Mouse (Mus musculus): Measurements from ENCODE around the gene Six6.

The Six6 gene

DNA sequence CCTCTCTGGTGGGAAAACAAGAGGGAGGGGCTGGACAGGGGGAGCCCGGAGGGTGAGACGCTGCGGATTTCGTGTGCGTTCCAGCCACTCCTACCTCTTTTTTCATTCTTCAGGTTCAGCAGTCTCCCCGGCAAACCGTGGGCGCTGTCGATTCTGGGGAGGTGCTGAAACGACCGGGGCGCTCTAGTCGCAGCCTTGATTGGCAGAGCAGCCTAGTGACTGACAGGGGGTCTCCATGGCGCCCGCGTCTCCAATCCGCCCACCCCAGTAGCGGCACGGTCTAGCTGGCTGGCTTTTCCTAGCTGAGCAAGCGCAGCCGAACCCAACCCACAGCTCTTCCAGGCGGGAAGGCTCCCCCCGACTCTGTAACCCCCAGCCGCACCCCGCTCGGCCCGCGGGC is at the start of gene Six6:
TSS of gene Six6 (plus strand) at position 277 of the 400 bp plus-strand sequence.
- DNase-seq (ENCODE audit: extremely low read depth, insufficient read length, low spot score): no peak

DNA sequence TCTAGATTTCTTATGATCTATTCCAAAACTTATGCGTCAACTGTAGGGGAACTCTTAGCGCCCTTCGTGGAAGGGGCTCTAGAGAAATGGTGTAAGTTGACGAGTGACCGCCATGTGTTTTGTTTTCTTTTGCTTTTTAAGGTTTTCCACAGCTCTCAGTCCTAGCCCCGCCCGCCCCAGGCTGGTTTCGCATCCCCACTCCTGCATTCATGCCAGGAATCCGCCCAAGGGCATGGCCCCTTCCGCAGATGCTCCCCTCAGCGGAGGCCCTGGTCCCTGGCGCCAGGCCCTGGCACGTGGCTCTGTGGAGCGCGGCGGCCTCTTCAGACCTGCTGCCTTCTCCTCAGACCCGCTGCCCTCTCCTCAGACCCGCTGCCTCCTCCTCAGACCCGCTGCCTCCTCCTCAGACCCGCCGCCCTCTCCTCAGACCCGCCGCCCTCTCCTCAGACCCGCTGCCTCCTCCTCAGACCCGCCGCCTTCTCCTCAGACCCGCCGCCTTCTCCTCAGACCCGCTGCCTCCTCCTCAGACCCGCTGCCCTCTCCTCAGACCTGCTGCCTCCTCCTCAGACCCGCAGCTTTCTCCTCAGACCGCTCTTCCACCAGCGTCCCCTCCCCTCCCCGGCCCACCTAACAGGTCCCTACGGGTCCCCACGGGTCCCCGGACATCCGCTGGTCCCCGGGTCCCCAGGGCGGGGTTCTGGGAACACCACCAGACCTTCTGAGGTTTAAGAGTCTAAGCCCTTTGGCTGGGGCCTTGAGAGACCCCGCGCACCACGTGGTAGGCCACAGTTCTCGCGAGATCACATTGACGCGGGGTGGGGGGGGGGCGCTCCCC is 22.3 kb upstream of the Six6 start:
- DNase-seq (ENCODE audit: extremely low read depth, insufficient read length, low spot score): no peak

DNA sequence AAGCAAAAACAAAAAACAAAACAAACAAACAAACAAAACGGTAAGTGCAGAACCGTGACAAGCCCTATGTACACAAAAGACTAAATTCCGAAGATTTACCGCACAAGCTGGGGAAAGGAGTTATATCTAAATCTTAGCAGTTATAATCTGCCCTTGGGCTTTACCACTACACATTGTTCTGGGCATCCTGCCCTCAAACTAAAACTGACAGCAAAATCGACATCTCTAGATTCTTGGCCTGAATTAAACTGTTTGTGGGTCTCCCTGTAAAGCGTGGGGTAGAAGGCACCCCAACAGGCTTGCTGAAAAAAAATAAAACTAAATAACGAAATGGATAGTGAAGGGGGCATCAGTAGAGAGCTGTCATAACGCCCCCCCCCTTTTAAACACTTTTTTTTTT is 2.9 kb upstream of the Six6 start:
- no peak for DNase-seq (ENCODE audit: extremely low read depth, insufficient read length, low spot score)

DNA sequence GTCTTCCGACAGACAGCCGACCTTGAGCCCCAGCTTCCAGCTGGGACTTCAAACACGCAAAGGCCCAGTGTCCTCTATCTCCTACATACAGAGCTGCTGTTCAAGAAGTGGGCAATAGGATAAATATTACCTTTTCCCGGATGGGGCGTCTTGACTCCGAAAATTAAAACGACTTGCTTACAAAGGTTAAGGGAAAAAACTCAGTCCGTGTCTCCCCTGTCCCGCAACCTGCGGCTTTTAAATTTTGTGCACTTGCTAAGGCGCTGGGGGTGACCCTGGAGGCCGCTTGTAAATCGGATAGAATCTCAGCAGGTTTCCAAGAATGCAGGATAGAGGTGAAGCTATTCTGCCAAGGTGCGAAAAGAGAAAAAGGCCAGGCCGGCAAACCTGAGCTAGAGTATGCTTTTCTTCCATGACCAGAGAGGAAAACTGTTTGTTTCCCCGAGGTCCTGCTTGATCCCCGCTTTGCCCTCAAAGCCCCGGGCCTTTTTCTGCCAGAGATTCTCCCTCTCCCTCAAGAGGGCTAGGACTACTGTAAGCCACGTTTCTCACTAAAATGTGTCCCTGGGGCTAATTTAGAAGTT is 2.1 kb upstream of the Six6 start:
- DNase-seq (ENCODE audit: extremely low read depth, insufficient read length, low spot score): no peak

DNA sequence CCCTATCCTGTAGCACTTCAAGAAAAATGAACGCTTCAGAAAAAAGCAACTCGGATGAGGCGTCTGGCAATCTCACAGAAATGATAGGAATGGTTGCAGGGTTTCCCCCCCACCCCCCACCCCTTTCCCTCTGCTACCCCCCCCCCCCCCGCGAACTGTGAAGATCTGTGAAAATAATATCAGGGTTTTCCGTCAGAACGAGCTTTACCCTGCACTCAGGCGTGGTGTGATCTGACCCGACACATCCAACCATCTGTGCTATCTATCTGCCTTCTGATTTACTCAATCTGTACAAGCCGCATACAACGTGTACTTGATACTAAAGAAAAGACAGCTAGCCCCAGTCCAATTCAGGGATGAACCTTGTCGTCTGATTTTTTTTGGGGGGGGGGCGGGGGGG is 1.5 kb upstream of the Six6 start:
- no peak for DNase-seq (ENCODE audit: extremely low read depth, insufficient read length, low spot score)

DNA sequence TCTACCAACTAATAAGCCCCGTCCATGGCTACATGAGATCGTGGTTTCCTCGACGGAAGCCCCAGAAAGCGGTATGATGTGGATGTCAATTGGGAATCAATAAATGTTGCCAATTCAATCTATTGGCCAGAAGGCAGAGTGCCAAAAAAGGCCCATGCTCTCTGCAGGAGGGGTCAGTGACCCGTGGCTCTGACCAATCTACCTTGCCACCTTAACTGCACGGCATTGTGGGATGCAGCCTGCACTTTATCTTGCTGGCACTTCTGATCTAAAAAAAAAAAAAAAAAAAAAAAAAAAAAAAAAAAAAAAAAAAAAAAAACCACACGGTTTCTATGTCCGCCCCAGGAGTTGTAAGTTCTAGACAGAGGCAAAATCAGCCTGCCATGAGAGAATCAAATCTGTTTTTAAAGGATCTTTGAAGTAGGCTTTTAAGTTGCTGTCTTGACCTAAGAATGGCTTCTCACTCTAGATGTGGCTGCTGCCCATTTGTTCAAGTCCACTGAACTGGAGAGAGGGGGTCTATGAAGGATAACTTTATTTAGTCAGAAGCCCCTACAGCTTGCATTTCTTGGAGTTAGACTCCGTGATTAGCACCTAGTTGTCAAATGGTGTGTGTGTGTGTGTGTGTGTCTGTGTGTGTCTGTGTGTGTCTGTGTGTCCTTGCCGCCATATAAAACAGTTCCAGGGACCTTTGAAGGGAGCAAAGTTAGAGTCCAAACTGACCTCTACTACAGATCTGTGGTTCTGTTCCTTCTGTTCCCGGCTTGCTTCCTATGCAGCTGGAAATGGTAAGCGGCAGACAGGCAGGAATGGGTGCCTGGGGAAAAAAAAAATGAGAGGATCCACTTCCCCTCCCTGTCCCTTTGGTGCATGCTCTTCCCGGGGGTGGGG is 847 bp upstream of the Six6 start:
- DNase-seq (ENCODE audit: extremely low read depth, insufficient read length, low spot score): no peak

DNA sequence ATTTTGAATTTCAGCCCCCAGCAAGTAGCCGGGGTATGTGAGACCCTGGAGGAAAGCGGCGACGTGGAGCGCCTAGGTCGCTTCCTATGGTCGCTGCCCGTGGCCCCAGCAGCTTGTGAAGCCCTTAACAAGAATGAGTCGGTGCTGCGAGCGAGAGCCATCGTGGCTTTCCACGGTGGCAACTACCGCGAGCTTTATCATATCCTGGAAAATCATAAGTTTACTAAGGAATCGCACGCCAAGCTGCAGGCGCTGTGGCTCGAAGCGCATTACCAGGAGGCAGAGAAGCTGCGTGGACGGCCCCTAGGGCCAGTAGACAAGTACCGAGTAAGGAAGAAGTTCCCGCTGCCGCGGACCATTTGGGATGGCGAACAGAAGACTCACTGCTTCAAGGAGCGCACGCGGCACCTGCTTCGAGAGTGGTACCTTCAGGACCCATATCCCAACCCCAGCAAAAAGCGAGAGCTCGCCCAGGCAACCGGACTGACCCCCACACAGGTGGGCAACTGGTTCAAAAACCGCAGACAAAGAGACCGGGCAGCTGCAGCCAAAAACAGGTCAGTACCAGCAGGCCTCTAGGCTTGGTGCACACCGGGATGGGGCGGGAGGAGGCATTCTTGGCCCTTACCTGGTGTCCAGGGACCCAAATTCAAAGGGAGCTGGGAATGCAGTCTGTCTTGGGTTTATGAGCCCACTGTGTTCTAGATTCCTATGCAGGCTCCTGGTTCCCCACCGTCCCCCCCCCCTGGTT is 554 bp downstream of the Six6 start, which contains the start of gene 4930447C04Rik:
TSS of gene 4930447C04Rik (minus strand) at position 704 of the 751 bp plus-strand sequence.
- DNase-seq (ENCODE audit: extremely low read depth, insufficient read length, low spot score): no peak

DNA sequence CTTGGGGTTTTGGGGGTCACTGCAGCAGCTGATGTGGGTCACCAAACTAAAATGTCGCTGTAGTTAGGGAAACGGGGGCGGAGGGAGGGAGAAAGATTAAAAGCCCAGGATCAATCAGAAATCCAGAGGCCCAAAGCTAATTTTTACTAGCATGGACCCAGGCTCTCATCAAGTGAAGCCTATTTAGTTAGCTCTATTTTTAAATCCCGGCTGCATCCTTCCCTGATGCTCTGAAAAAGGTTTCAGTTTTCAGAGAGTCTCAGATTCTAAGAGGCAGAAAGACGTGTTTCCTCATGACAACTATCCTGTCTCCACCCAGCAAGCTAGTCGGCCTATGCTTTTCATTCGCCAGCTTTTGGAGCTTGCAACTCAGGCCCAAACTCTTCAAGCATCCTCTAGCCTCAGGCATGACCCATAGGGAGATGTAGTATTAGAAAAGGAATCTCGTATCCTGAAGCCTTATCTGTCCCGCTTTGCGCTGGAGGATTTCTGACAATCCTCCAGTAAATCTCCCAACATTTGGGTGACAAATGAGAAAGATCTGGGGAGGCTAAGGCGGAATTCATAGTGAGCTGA is 1.2 kb downstream of the Six6 start:
- DNase-seq (ENCODE audit: extremely low read depth, insufficient read length, low spot score): no peak

DNA sequence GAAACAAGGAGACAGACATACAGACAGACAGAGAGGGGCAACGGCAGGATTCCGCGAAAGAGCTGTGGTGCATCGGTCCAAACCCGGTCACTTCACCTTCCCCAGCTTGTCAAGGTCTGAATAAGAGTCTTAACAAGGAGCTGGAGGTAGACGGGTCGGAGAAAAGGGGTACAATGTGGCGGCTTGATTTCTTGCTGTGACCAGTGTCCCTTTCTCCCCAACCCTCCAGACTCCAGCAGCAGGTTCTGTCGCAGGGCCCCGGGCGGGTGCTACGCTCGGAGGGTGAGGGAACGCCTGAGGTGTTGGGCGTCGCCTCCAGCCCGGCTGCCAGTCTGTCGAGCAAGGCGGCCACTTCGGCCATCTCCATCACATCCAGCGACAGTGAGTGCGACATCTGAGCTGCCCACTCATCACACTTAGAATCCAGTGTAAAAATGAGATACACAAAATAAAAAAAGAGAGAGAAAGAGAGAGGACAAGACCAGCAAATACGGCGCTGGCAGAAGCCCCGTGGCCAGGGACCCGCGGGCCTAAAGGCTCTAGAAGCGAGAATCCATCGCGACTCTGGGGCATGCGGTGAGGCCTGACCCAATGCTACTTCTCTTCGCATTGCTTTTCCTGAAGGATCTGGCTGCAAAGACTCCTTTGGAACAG is 1.8 kb downstream of the Six6 start:
- DNase-seq (ENCODE audit: extremely low read depth, insufficient read length, low spot score): no peak

DNA sequence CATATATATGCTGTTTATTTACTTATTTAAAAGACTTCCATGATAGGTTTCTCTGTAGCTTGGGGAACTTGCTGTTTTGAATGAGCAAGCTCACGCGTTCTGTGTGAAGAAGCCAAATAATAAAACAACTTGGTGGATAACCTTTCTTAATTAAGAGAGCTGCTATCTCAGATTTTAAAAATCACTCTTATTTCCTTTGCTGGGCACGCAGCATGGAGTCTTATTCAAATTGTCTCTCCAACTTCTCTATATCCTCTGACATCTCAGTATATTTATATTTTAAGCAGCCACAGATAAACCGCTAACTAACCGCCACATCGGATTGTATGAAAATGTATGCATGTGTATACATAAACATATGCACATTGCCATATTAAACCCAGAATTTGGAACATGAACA is 2.5 kb downstream of the Six6 start:
- no peak for DNase-seq (ENCODE audit: extremely low read depth, insufficient read length, low spot score)

DNA sequence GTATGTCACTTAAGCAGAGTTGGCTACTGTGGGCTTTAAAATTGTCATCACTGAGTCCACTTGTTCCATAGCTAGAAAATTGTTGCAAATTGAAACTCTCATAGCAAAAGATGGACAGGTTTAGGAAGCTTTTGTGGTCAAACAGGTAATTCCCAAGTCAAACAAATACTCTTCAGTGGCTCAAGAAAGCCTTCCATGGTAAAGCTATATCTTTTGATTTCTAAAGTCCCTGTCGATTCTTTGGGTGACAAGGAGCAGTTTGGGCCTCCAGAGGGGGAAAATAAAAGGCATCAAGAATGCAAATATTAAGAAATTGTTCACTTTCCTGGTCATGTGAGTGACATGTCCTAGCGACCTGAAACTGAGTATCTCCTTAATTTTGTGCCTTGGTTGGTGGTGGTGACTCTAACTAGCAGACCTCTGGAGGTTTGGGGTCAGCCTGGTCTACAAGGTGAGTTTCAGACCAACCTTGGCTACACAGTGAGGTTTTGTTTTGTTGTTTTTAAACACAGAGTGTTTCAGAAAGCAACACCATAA is 4.0 kb downstream of the Six6 start:
- DNase-seq (ENCODE audit: extremely low read depth, insufficient read length, low spot score): no peak

DNA sequence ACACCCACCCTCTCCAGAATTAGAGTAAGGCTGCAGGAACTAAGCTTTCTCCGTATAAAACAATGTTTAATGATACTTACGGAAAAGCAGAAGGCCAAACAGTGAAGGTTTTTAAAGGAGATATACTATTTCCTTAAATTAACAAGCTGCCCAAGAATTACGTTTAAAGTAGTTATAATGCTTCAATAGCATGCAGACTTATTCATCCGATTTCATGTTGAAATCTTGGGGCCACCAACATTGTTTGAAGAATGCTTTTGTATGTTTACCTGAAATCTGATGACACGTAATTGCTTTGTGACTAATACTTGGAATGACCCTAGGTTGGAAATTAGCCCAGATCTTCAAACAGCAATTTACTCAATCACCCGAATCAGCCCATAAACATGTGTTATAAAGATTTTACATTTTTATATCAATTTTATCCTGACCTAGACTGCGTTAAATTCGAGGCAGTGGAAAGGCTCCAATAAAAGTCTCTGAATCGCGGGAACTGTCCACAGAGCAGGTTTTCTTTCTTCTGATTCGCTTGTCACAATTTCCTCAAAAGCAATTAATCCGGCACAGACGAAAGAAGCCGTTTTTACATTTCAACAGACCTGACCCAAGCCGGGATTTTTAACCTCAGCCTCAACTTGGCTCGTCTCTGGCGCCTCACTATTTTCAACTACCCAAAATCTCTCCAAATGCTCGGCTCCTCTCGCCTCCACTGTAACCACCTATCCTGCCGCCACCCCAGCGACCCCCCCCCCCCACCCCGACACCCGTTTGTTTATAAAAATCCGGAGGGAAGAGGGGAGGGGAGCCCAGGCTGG is 4.9 kb downstream of the Six6 start:
- DNase-seq (ENCODE audit: extremely low read depth, insufficient read length, low spot score): no peak

DNA sequence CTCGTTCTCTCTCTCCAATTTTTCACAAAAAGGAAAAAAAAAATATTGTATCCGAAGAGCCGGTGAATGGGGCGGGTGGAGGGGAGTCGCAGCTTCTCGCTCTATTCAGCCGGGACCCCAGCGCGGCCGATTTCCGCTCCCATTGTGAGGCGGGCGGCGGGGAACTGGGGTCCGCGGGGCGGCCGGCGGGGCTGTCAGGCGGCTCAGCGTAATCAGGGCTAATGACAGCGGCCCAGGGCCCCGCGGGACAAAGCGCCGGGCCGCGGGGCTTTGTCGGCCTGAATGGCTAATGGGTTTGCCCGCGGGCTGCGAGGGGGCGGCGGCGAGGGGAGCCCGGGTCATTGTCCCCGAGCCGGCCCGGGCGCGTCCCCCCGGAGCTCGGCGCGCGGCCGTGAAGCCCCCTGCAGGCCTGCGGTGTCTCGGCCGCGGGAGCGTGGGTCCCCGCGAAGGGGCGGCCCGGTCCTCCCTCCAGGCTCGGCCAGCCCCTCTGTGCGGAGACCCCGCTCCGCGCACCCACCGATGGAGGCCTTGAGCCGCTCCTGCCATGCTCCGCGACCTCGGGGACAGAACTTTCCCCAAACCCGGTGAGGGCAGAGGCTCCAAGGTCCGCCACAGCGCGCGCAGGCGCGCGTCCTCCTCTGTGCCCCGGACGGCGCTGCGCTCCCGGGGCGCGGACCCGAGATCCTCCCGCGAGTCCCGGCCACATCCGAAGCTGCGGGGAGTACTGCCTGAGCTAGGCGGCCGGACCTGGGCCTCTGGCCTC is 5.8 kb downstream of the Six6 start:
- DNase-seq (ENCODE audit: extremely low read depth, insufficient read length, low spot score): no peak

DNA sequence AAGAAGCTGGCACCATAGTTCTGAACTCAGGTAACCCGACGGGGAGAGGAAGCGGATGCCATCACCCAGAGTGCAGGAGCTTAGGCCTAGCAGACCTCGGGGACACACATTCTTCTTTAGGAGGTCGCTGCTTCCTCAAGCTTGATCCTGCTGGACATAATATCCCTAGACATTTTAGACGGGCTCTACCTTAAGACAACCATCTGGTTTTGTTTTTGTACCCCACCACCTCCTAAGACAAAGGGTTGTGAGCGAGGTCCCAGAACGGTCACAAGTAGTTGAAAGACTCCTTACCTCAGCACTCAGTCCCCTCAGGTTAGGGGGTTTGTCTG is 6.3 kb downstream of the Six6 start:
- DNase-seq (ENCODE audit: extremely low read depth, insufficient read length, low spot score): no peak

DNA sequence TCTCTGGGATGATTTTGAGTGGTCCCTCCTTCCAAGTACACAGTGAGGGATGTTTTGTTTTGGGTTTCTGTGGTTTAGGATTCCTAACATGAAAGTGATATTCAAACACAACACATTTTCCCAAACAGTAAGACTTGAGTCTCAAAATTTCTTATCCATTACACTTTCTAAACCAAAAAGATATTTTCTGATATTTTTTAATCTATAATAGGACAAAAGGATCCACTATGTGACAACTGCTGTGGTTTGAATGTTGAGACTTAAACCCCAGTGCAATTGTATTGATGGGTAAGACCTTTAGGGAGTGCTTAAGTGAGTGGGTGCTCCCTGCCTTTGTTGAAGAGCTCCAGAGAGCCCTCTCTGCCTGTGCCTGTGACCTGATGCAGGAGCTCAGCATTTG is 7.1 kb downstream of the Six6 start:
- no peak for DNase-seq (ENCODE audit: extremely low read depth, insufficient read length, low spot score)

DNA sequence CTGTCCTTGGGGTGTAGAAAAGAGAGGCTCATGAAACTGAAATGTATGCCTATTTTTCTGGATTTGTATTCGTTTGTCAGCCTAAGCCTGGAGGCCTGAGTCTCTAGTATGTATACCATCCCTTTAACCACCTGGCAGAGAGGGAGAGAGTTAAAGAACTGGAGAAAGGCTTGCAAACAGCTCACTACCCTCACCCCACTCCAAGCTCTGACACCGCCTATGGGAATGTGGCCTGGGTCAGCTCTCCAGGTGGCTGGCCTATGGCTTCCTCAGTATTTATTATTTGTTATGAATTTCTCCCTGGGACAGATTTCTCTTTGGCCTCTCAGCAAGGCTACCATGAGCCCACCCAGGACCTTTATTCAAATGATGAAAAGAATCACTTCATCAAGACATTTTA is 7.6 kb downstream of the Six6 start:
- no peak for DNase-seq (ENCODE audit: extremely low read depth, insufficient read length, low spot score)

DNA sequence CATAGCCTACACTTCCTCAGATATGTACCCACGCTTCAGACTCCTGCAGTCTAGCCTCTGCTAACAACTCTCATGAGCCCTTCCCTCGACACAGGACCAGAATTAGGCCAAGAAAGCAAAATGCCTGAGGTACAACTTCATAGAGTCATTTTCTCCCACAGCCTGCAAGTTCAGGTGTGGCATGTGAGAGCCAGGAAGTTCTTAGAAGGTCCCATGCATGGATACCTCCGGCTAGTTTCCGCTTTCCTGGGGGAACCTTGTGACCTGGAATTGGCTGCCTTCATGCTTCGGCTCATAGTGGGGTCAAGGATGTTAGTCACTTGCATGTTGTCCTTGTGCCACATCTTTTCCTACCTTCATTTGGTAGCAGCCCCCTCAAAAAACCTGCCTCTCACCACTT is 13.4 kb downstream of the Six6 start:
- DNase-seq (ENCODE audit: extremely low read depth, insufficient read length, low spot score): no peak

DNA sequence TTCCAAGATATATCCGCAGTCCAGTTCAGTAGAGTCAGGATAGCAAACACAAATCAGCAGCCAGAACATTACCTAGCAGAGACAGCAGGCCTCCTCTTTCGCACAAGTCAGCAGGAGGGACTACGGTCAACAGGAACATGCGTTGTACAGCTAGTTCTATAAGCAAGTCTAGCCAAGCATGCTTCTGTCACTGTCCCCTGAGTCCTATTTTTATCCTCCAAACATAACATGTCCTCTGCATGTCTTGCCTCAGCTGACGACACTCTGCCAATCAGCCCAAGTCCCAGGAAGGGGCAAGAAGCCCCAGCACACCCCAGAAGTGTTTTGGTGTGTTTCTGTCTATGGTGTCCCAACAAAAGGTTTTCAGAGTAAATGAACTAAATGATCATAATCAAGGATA is 14.2 kb downstream of the Six6 start:
- DNase-seq (ENCODE audit: extremely low read depth, insufficient read length, low spot score): no peak

Measured in 3134 (cell line).